10 mouse cellular contexts compared by ENCODE assay signal in the genomic region with DNA sequence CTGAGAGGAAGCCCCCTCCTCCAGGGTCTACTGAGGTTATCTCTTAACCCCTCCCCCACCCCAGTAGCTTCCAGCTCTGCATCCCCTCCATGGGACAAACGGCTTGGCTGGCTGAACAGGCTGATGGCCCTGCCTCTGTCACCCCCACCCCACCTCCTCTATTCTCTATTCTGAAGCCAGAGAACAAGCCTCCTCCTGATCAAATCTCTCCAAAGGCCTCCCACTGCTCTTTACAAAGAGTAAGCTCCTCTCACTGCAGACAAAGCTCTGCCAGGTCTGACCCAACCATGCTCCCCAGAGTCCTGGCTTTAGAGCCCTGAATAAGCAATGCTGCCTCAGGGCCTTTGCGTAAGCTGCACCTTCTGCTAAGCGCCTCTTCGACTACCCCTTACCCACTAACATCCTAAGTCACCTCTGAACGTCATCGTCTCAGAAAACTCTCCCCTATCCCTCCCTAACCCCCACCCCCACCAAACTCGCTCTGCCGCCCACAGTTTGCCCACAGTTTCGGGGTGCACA. TPM values are rescaled to one million over a fixed set of nuclear protein-coding genes. Genes with fewer than 3 reads are reported as not detected.
DNase-seq lines count a peak whose midpoint lies in the region; ATAC-seq and TF ChIP-seq lines count a peak whose summit lies in the region.
"Had no signal": no experiment of that assay in that cellular context is flagged by ENCODE, and none has a peak within 500 bp of the region (broad histone marks: within the 10 kb centered on the region; RNA-seq: fewer than 3 reads in every experiment).

No protein-coding gene starts in this region.

- H3K4me2 ChIP-seq in kidney, embryonic 14.5 days (replicated peaks; ENCODE audit: low read depth, low read length) = no peak overlapping the region
- H3K4me2 ChIP-seq in intestine, postnatal 0 days (replicated peaks; ENCODE audit: low read depth) = peak overlapping the region; percentile 38; the same call in 1 of the 2 replicates
- H3K4me2 ChIP-seq: heart, embryonic 12.5 days had no signal

- TF ChIP-seq CTCF in ES-Bruce4 (IDR thresholded peaks at IDR 0.05; ENCODE audit: low read depth, low read length) = no peak
- TF ChIP-seq CTCF in intestine, postnatal 0 days (IDR thresholded peaks at IDR 0.05; ENCODE audit: low read depth) = no peak

- peak; percentile 80 for TF ChIP-seq EP300 in ES-Bruce4 (IDR thresholded peaks at IDR 0.05; ENCODE audit: insufficient read depth, low read depth, low read length)

- no peak overlapping the region for H3K9ac ChIP-seq in kidney, embryonic 14.5 days (ENCODE audit: low read depth, low read length)
- 0 out of 2 replicates have a peak overlapping the region, but pooled peaks have one; percentile 9 for H3K9ac ChIP-seq in ES-Bruce4 (ENCODE audit: low read depth, poor library complexity, severe bottlenecking)
- peak overlapping the region; percentile 77 for H3K9ac ChIP-seq in ES-E14 (ENCODE audit: insufficient read depth, low read depth, low read length, poor library complexity, severe bottlenecking)
- no peak overlapping the region for H3K9ac ChIP-seq in intestine, postnatal 0 days (ENCODE audit: low read depth, low read length)
- H3K9ac ChIP-seq: heart, embryonic 12.5 days had no signal

- H3K4me1 ChIP-seq in kidney, embryonic 14.5 days (ENCODE audit: control insufficient read depth, insufficient read depth, low read length) = peaks cover 68% of the 10 kb centered on the region
- H3K4me1 ChIP-seq in ES-Bruce4 (ENCODE audit: control insufficient read depth, insufficient read depth, low read length) (peaks cover 26% of the 10 kb centered on the region), ES-E14 (ENCODE audit: control insufficient read depth in 2 of 2, insufficient read depth in 2 of 2, low read length in 2 of 2, poor library complexity in 1 of 2) (peaks cover 3 to 44% of the 10 kb centered on the region in 2 experiments)
- peaks cover 26% of the 10 kb centered on the region for H3K4me1 ChIP-seq in intestine, postnatal 0 days (replicated peaks; ENCODE audit: control insufficient read depth, insufficient read depth, low read length)

- no peak for ATAC-seq in kidney, embryonic 14.5 days (ENCODE audit: low FRiP score, low TSS enrichment)
- ATAC-seq in intestine, postnatal 0 days = no peak
- ATAC-seq: Patski had no signal

- peaks cover 4% of the 10 kb centered on the region; the same call in 1 of the 2 replicates for H3K9me3 ChIP-seq in kidney, embryonic 14.5 days (ENCODE audit: control insufficient read depth, low read length)
- H3K9me3 ChIP-seq in ES-Bruce4 (replicated peaks; ENCODE audit: control insufficient read depth, insufficient read depth, low read length, poor library complexity, severe bottlenecking) (no peaks in the 10 kb centered on the region), ES-E14 (ENCODE audit: control insufficient read depth, insufficient read depth, low read depth, low read length) (no peaks in the 10 kb centered on the region)
- H3K9me3 ChIP-seq in intestine, postnatal 0 days (ENCODE audit: control insufficient read depth) = no peaks in the 10 kb centered on the region
- H3K9me3 ChIP-seq: heart, embryonic 12.5 days had no signal

- H3K36me3 ChIP-seq in kidney, embryonic 14.5 days (ENCODE audit: control insufficient read depth, insufficient read depth, low read length) = peaks cover 59% of the 10 kb centered on the region
- H3K36me3 ChIP-seq in ES-Bruce4 (ENCODE audit: control insufficient read depth, insufficient read depth, low read length, poor library complexity, severe bottlenecking) = peaks cover 14% of the 10 kb centered on the region; the same call in 1 of the 2 replicates
- H3K36me3 ChIP-seq in ES-E14 (ENCODE audit: control insufficient read depth, insufficient read depth, low read length, poor library complexity, severe bottlenecking) = peaks cover 45% of the 10 kb centered on the region
- peaks cover 49% of the 10 kb centered on the region for H3K36me3 ChIP-seq in intestine, postnatal 0 days (ENCODE audit: control insufficient read depth, insufficient read depth)

- 82% methylated on average over 9 of the region's 9 CpGs for WGBS in kidney, embryonic 14.5 days
- WGBS in intestine, postnatal 0 days = 57% methylated on average over 9 of the region's 9 CpGs

- intact Hi-C loops in left cerebral cortex, postnatal 36 days (cut with DNase I) = no loop called here

- in situ Hi-C loops in ES-E14 (cut with MboI; ENCODE audit: low sequenced_read_pairs in 2 of 2, unreplicated experiment in 2 of 2) = no loop called here

- H3K27me3 ChIP-seq in kidney, embryonic 14.5 days (ENCODE audit: control insufficient read depth, insufficient read depth, low read length) = no peaks in the 10 kb centered on the region
- H3K27me3 ChIP-seq in ES-Bruce4 (ENCODE audit: control insufficient read depth, insufficient read depth, low read length, poor library complexity, severe bottlenecking) = no peaks in the 10 kb centered on the region
- no peaks in the 10 kb centered on the region for H3K27me3 ChIP-seq in intestine, postnatal 0 days (replicated peaks; ENCODE audit: control insufficient read depth, insufficient read depth, low read length)
- H3K27me3 ChIP-seq: heart, embryonic 12.5 days; Patski had no signal

- H3K4me3 ChIP-seq in kidney, embryonic 14.5 days (ENCODE audit: low read length) = no peak overlapping the region
- peak overlapping the region; percentile 38 for H3K4me3 ChIP-seq in ES-Bruce4 (ENCODE audit: low read depth, low read length)
- H3K4me3 ChIP-seq in ES-E14 (ENCODE audit: insufficient read depth in 1 of 2, low read depth in 1 of 2, low read length in 2 of 2, poor library complexity in 1 of 2, severe bottlenecking in 1 of 2) = peak overlapping the region; percentile 31 to 42; a peak in 1 of 4 replicates
- no peak overlapping the region for H3K4me3 ChIP-seq in intestine, postnatal 0 days (ENCODE audit: low read depth, low read length)
- H3K4me3 ChIP-seq: heart, embryonic 12.5 days had no signal

- H3K27ac ChIP-seq in kidney, embryonic 14.5 days (ENCODE audit: low read depth, low read length) = peak overlapping the region; percentile 89
- peak overlapping the region; percentile 99 for H3K27ac ChIP-seq in ES-Bruce4 (ENCODE audit: insufficient read depth, low read length)
- peak overlapping the region; percentile 100 for H3K27ac ChIP-seq in ES-E14 (ENCODE audit: insufficient read depth, low read depth, low read length, poor library complexity, severe bottlenecking)
- peak overlapping the region; percentile 87 for H3K27ac ChIP-seq in intestine, postnatal 0 days (ENCODE audit: low read depth, low read length)

- TF ChIP-seq POLR2A in ES-Bruce4 (IDR thresholded peaks at IDR 0.05; ENCODE audit: insufficient read depth, low read length) = no peak

- DNase-seq in kidney, adult 11 months = no peak
- no peak for DNase-seq in ES-E14 (ENCODE audit: low read depth, low spot score)
- no peak for DNase-seq in cerebellum, adult 8-10 months
- DNase-seq in left cerebral cortex, postnatal 36 days (ENCODE audit: low spot score in 2 of 2) = no peak
- DNase-seq: thymus, postnatal 25 days had no signal

TF ChIP-seq in ES-E14, 5 proteins besides CTCF, POLR2A, EP300 and RAD21:
- TF ChIP-seq ZC3H11A (IDR thresholded peaks at IDR 0.05; ENCODE audit: borderline replicate concordance, low read depth, low read length) = no peak
- TF ChIP-seq ZNF384 (IDR thresholded peaks at IDR 0.05; ENCODE audit: low read depth, low read length) = no peak

RNA-seq across cellular contexts. Expression of a gene that starts 19.6 kb away (rescaled TPM):
- 53.3 and 68.1 TPM in 2 replicates for polyA plus RNA-seq in kidney, embryonic 14.5 days (2014; fragmentation: Nextera tagmentation; extraction: Ambion mirVana)
- polyA plus RNA-seq in ES-Bruce4 (2011; ENCODE audit: insufficient read depth, insufficient read length, low read depth, missing spikeins) = 194 and 216 TPM in 2 replicates
- 226 and 491 TPM in 2 replicates for total RNA-seq in ES-E14 (2012; rRNA removed)
- polyA plus RNA-seq in intestine, postnatal 0 days (2015; fragmentation: Nextera tagmentation; extraction: Ambion mirVana) = 32.8 and 37.9 TPM in 2 replicates
- total RNA-seq in left cerebral cortex, postnatal 36 days (2021) = 100 to 1,000 TPM; 118 to 126 TPM

Comparison
In these comparisons a context has a peak if more than half of its experiments do, and no peak if none do; other contexts are left out.
1. H3K4me3 ChIP-seq: peak in ES-Bruce4 (single experiment) and ES-E14 (2 of 2); none in kidney, embryonic 14.5 days (single experiment) and intestine, postnatal 0 days (single experiment).
2. H3K9ac ChIP-seq: peak in ES-Bruce4 (single experiment) and ES-E14 (single experiment); none in kidney, embryonic 14.5 days (single experiment) and intestine, postnatal 0 days (single experiment).
3. Peak in every context shown above with its lines, with median percentiles within 50 percentile points of each other: H3K27ac ChIP-seq.